Mouse (Mus musculus) midbrain, embryonic 11.5 days (tissue): ENCODE results near the gene Hsd17b6. TPM values are rescaled to one million over a fixed set of nuclear protein-coding genes. Genes with fewer than 3 reads are reported as not detected.

Source experiments
- ATAC-seq: fragments of 200-750 bp; cut with Nextera tagmentation; 2 replicates; pipeline ENCODE4 v1.8.0; 2017; ENCODE audit warnings: moderate TSS enrichment, moderate library complexity; ENCODE audit not compliant: low FRiP score
- DNase-seq: peaks from one replicate; pipeline ENCODE4 v3.0.0; 2015; ENCODE audit warnings: low spot score; ENCODE audit errors: missing footprints
- H3K27ac ChIP-seq: fragments of 300-500 bp; sonication (generic); 2 replicates; pipeline ENCODE4 v1.5.1; 2014; ENCODE audit warnings: low read depth, low read length
- H3K27me3 ChIP-seq: fragments of 300-500 bp; sonication (generic); 2 replicates; pipeline ENCODE4 v1.6.1; 2014; ENCODE audit warnings: mild to moderate bottlenecking, low read length, moderate library complexity, mixed read lengths; ENCODE audit not compliant: control insufficient read depth, insufficient read depth
- H3K36me3 ChIP-seq: fragments of 300-500 bp; sonication (generic); 2 replicates; pipeline ENCODE4 v1.6.1; 2014; ENCODE audit warnings: mild to moderate bottlenecking, low read length, moderate library complexity, mixed read lengths; ENCODE audit not compliant: control insufficient read depth, insufficient read depth
- H3K4me1 ChIP-seq: fragments of 300-500 bp; sonication (generic); 2 replicates; pipeline ENCODE4 v1.6.1; 2014; ENCODE audit warnings: low read length; ENCODE audit not compliant: control insufficient read depth, insufficient read depth
- H3K4me2 ChIP-seq: fragments of 300-500 bp; sonication (generic); 2 replicates; pipeline ENCODE4 v1.6.1; 2014; ENCODE audit warnings: mild to moderate bottlenecking, moderate library complexity
- H3K4me3 ChIP-seq: fragments of 300-500 bp; sonication (generic); 2 replicates; pipeline ENCODE4 v1.5.1; 2014; ENCODE audit warnings: low read depth, low read length
- H3K9ac ChIP-seq: fragments of 300-500 bp; sonication (generic); 2 replicates; pipeline ENCODE4 v1.6.1; 2014; ENCODE audit warnings: low read length
- H3K9me3 ChIP-seq: fragments of 300-500 bp; sonication (generic); 2 replicates; pipeline ENCODE4 v1.6.1; 2016; ENCODE audit warnings: low read length; ENCODE audit not compliant: control insufficient read depth
- WGBS: fragments of 180-500 bp; shearing (Covaris S2); extraction: QIAGEN DNeasy Blood & Tissue Kit; methylation state at CpG from one replicate; pipeline ENCODE4 v1.1.7; 2014; 5-methylcytosine and 5-hydroxymethylcytosine counted together
- polyA plus RNA-seq: library from polyadenylated mRNA; unstranded; fragments of >200 nt; fragmentation: Nextera tagmentation; extraction: Ambion mirVana; gene quantifications from 2 replicates; pipeline ENCODE4 v1.2.1, GENCODE M21; 2014

Gene Hsd17b6
- polyA plus RNA-seq, 1 experiment from 2014 or later = not detected

DNA sequence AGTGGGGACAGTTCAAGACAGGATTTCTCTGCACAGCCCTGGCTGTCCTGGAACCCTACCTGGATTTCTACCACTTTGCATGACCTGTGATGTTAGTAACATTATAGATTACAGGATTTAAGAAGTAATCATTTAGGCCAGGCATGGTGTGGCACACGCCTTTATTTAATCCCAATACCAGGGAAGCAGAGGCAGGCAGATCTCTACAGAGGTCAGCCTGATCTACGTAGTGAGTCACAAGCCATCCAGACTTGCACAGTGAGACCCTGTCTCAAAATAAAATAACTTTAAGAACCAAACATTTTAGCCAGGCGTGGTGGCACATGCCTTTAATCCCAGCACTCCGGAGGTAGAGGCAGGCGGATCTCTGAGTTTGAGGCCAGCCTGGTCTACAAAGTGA lies 14.8 kb upstream of the Hsd17b6 start:
- Histone ChIP-seq H3K36me3 (peaks cover 29% of the 10 kb centered on the region; the same call in 1 of the 2 replicates), H3K4me2 (no peak overlapping the region), H3K27ac (no peak overlapping the region), H3K4me3 (no peak overlapping the region), H3K9ac (no peak overlapping the region), H3K4me1 (no peaks in the 10 kb centered on the region), H3K9me3 (no peaks in the 10 kb centered on the region), H3K27me3 (no peaks in the 10 kb centered on the region)
- no peak for ATAC-seq
- WGBS = 95% methylated on average over 5 of the region's 5 CpGs
- DNase-seq = peak; percentile 56

DNA sequence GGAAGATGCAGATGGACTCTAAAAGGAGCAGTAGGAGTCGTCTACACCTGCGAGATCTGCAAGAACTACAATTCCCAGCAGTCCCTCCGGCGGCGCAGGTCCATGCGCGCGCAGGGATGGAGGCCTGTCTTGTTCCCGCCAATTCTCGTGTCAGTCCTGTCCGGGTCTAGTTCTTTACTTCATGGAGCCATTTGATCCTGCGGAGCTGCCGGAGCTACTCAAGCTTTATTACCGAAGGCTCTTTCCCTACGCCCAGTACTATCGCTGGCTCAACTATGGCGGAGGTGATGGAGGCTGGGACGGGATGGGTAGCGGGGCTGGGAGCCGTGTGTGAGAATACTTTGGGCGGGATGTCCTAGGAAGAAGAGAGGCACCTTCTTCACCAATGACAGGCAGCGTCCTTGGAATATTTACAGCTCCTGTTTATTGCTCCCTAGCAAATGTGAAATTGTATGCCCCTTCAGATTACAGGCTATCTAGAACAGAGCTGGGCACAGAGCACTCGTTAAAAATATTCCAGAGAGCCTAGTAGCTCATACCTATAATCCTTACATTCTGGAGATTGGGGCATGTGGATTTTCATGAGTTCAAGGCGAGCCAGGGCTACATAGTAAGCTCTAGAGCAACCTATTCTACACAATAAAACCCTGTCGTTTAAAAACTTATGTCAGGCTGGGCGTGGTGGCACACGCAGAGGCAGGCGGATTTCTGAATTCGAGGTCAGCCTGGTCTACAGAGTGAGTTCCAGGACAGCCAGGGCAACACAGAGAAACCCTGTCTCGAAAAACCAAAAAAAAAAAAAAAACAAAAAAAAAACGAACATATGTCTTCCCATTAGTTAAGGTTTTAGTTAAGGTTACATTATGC lies 7.9 kb upstream of the Hsd17b6 start, which contains the start of gene Prim1:
Gene Prim1 (plus strand): TSS at position 101 of the 867 bp plus-strand sequence.
- peak; percentile 98 for DNase-seq
- peak within 1 kb of the TSS; percentile 72 for H3K4me3 ChIP-seq
- H3K4me2 ChIP-seq = peak within 1 kb of the TSS; percentile 62
- no peaks in the 10 kb centered on the region for H3K9me3 ChIP-seq
- H3K9ac ChIP-seq = peak within 1 kb of the TSS; percentile 83
- 0 out of 2 replicates have a peak, but pooled peaks cover 3% of the 10 kb centered on the region for H3K4me1 ChIP-seq
- H3K27me3 ChIP-seq = no peaks in the 10 kb centered on the region
- WGBS = 7% methylated on average over 31 of the region's 31 CpGs
- H3K27ac ChIP-seq = no peak within 1 kb of the TSS
- 0 out of 2 replicates have a peak, but pooled peaks cover 9% of the 10 kb centered on the region for H3K36me3 ChIP-seq
- ATAC-seq = peak; percentile 94

DNA sequence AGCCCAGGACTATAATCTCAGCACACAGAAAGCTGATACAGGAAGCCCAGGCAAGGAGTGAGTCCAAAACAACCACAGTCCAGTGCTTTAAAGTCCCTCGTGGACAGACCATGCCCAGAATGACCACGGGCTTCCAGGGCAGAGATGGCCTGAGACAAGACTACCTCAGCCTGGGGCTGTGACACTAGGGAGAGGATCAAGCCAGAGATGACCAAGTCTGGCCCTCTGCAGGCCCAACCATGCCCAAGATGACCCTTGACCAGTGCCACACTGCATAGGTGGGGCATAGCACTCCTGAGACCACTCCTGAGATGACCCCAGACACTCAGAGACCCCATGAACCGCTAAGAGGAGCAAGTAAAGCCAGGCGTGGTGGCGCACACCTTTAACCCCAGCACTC lies 2.3 kb upstream of the Hsd17b6 start:
- Histone ChIP-seq H3K27me3 (no peaks in the 10 kb centered on the region), H3K9ac (no peak overlapping the region), H3K4me3 (no peak overlapping the region), H3K9me3 (no peaks in the 10 kb centered on the region), H3K27ac (no peak overlapping the region), H3K4me1 (no peaks in the 10 kb centered on the region), H3K4me2 (no peak overlapping the region), H3K36me3 (no peaks in the 10 kb centered on the region)
- WGBS = 88% methylated on average over 5 of the region's 5 CpGs
- no peak for ATAC-seq
- DNase-seq = no peak

DNA sequence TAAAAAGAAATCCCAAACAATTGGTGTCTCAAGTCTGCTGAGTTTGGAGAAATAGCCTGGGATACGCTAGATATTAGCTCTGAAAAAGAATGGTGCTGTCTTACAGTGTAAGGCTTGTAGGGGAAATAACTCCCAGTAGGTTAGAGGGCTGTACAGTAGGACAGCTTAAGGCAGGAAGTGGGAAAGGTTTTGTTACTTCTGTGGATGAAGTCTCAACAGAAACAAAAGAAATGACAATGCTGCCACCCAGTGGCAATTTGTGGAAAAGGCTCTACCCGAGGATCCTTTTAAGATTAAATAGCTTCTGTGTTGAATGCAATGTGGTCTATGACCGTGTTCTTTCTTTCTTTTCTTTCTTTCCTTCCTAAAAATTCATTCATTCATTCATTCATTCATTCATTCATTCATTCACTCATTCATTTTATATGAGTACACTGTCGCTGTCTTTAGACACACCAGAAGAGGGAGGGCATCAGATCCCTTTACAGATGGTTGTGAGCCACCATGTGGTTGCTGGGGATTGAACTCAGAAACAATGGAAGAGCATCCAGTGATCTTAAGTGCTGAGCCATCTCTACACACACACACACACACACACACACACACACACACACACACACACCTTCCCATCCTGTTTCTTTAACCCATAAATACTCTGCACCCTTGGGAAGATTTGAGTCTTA lies 937 bp upstream of the Hsd17b6 start:
- ATAC-seq (peak; percentile 73), DNase-seq (peak; percentile 99)
- no peak overlapping the region for H3K27ac ChIP-seq
- no peak overlapping the region for H3K4me2 ChIP-seq
- no peaks in the 10 kb centered on the region for H3K9me3 ChIP-seq
- WGBS = 11% methylated on average over 4 of the region's 4 CpGs
- H3K9ac ChIP-seq = no peak overlapping the region
- no peak overlapping the region for H3K4me3 ChIP-seq
- H3K36me3 ChIP-seq = no peaks in the 10 kb centered on the region
- H3K4me1 ChIP-seq = no peaks in the 10 kb centered on the region
- no peaks in the 10 kb centered on the region for H3K27me3 ChIP-seq

DNA sequence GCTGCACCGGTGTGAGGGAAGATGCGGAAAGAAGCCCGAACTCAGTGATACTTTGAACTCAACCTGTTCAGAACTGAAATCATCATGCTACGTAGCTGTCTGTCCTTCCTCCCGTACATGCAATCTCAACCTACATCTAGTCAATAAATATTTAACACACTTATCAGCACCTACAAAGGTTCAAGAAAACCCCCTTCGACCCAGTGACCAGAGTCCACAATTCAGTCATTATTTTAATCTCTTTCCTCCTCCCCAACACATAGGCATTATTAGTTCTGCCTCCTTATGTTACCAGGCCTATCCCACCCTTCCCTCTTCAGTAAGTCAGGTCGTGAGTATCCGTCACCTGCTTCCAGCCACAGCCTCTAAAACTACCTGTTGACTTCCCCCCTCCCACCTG lies 1.9 kb downstream of the Hsd17b6 start:
- Histone ChIP-seq H3K27me3 (no peaks in the 10 kb centered on the region), H3K27ac (no peak overlapping the region), H3K36me3 (no peaks in the 10 kb centered on the region), H3K4me2 (no peak overlapping the region), H3K4me1 (no peaks in the 10 kb centered on the region), H3K9ac (no peak overlapping the region), H3K4me3 (no peak overlapping the region), H3K9me3 (no peaks in the 10 kb centered on the region)
- ATAC-seq (no peak), DNase-seq (no peak)
- 90% methylated on average over 8 of the region's 8 CpGs for WGBS

DNA sequence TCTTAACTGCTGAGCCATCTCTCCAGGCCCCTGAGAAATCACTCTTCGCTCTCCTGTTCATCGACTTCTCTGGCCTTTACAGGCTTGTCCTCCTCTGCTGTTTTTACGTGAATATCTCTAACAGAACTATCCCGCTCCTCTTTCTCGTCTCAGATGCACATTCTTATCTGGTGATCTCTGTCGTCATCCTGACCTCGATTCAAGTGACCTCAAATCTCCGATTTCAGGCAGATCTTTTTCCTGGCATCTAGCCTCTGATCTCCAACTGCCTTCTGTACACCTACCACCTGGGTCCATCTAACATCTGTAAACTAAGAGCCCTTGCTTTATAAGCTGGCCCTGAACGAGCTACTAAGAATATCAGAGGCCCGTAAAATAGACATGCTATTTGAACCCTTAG lies 2.5 kb downstream of the Hsd17b6 start:
- no peak for DNase-seq
- Histone ChIP-seq H3K9me3 (no peaks in the 10 kb centered on the region), H3K27me3 (no peaks in the 10 kb centered on the region), H3K27ac (no peak overlapping the region), H3K4me3 (no peak overlapping the region), H3K9ac (no peak overlapping the region), H3K36me3 (no peaks in the 10 kb centered on the region), H3K4me2 (no peak overlapping the region), H3K4me1 (no peaks in the 10 kb centered on the region)
- ATAC-seq = no peak
- WGBS = 87% methylated on average over 10 of the region's 10 CpGs

DNA sequence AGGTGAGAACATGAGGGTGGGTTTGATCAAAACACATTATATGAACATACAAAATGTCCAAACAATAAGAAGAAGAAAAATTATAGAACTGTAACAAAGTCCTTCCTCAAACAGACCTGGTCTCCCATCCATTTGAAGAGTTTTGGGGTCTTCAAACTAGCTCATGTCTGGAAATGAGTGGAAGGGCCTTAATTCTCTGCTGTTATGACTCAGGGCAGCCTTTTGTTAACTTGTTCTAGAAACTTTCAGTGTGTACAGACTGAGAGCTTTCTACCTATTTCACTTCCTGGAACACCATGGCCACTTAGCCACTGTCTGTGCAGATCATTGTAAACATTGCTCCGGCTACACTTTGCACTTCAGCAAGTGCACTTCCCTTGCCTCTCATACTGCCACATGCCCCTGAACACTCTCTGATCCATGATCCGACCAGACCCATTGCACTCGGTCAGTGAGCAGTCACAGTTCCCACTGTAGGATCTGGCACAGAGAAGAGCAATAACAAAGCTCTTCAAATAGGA lies 4.1 kb downstream of the Hsd17b6 start:
- 80% methylated on average over 3 of the region's 3 CpGs for WGBS
- DNase-seq (no peak), ATAC-seq (no peak)
- Histone ChIP-seq H3K27ac (no peak overlapping the region), H3K4me3 (no peak overlapping the region), H3K4me1 (no peaks in the 10 kb centered on the region), H3K4me2 (no peak overlapping the region), H3K27me3 (no peaks in the 10 kb centered on the region), H3K9ac (no peak overlapping the region), H3K9me3 (no peaks in the 10 kb centered on the region), H3K36me3 (no peaks in the 10 kb centered on the region)

DNA sequence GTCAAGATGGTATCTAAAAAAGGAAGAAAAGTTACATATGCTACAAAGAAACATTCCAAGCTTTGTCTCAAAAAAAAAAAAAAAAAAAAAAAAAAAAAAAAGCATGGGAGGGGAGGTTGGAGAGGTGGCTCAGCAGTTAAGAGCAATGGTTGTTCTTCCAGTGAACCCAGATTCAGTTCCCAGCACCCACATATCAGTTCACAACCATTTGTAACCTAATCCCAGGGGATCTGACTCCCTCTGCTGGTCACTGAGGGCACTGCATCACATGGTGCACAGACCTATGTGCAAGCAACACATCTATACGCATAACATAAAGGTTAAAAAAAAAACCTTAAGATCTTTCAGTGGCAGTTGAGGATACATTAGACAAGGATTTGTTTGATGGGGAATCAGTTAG lies 9.2 kb downstream of the Hsd17b6 start:
- Histone ChIP-seq H3K4me3 (no peak overlapping the region), H3K4me2 (no peak overlapping the region), H3K27me3 (no peaks in the 10 kb centered on the region), H3K9me3 (no peaks in the 10 kb centered on the region), H3K9ac (no peak overlapping the region), H3K36me3 (no peaks in the 10 kb centered on the region), H3K27ac (no peak overlapping the region), H3K4me1 (no peaks in the 10 kb centered on the region)
- WGBS = 88% methylated on average over 1 of the region's 1 CpGs
- no peak for DNase-seq
- no peak for ATAC-seq

DNA sequence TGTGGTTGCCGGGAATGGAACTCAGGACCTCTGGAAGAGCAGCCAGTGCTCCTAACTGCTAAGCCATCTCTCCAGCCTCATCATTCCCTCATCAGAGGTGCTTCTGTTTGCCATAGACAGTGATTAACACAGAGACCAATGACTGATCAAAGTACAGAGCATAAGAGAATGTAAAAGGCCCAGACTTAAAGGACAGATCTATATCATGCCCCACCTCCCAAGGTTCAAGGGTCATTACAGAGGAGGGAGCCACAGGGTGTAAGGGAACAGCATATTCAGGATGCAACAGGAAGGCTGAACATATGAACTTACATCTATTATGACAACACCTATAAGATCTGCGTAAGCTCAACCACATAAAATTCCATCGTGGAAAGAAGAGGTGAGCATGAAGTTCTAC lies 10.7 kb downstream of the Hsd17b6 start:
- no peaks in the 10 kb centered on the region for H3K4me1 ChIP-seq
- WGBS = 90% methylated on average over 3 of the region's 3 CpGs
- H3K27me3 ChIP-seq = no peaks in the 10 kb centered on the region
- H3K4me3 ChIP-seq = no peak overlapping the region
- ATAC-seq = no peak
- no peak for DNase-seq
- H3K9me3 ChIP-seq = no peaks in the 10 kb centered on the region
- no peak overlapping the region for H3K4me2 ChIP-seq
- H3K27ac ChIP-seq = no peak overlapping the region
- H3K9ac ChIP-seq = no peak overlapping the region
- H3K36me3 ChIP-seq = no peaks in the 10 kb centered on the region
